Comparison of ENCODE assay signal across 9 mouse cellular contexts in the genomic region with DNA sequence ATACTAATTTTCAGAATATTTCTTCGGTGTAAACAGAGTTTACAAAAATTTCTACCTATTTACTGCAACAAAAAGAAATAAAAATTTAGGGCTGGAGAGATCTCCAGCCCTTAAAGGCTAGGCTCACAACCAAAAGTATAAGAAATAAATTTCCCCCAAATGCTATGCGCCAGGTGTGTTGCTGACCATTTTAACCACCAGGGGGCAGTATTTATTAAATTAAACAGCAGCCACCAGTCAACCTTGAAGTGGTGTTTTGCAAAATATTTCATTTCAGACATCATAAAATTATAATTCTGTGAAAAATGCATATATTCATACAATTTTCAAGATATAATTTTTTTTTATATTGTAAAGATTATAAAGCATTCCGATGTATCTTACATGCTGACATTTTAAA. TPM values are rescaled to one million over a fixed set of nuclear protein-coding genes. Genes with fewer than 3 reads are reported as not detected.
DNase-seq lines count a peak whose midpoint lies in the region; ATAC-seq and TF ChIP-seq lines count a peak whose summit lies in the region.
"Had no signal": no experiment of that assay in that cellular context is flagged by ENCODE, and none has a peak within 500 bp of the region (broad histone marks: within the 10 kb centered on the region; RNA-seq: fewer than 3 reads in every experiment).

No protein-coding gene starts in this region.

- no peak for TF ChIP-seq POLR2A in limb, embryonic 14.5 days (IDR thresholded peaks at IDR 0.05; ENCODE audit: borderline replicate concordance, extremely low read depth, insufficient read depth, insufficient read length)

- 26% methylated on average over 3 of the region's 3 CpGs for WGBS in embryonic facial prominence, embryonic 11.5 days
- 29% methylated on average over 3 of the region's 3 CpGs for WGBS in embryonic facial prominence, embryonic 10.5 days
- WGBS in limb, embryonic 14.5 days, result 30% methylated on average over 3 of the region's 3 CpGs
- 31% methylated on average over 3 of the region's 3 CpGs for WGBS in limb, embryonic 10.5 days

- no peak overlapping the region for H3K4me3 ChIP-seq in embryonic facial prominence, embryonic 11.5 days (ENCODE audit: low read depth, low read length)
- H3K4me3 ChIP-seq in embryonic facial prominence, embryonic 10.5 days, result no peak overlapping the region
- no peak overlapping the region for H3K4me3 ChIP-seq in limb, embryonic 14.5 days (replicated peaks; ENCODE audit: low read length)
- no peak overlapping the region for H3K4me3 ChIP-seq in limb, embryonic 10.5 days
- no peak overlapping the region for H3K4me3 ChIP-seq in E14TG2a.4 (replicated peaks; ENCODE audit: low read length)

- no peaks in the 10 kb centered on the region for H3K4me1 ChIP-seq in embryonic facial prominence, embryonic 11.5 days (ENCODE audit: control insufficient read depth, insufficient read depth, low read length)
- no peaks in the 10 kb centered on the region for H3K4me1 ChIP-seq in embryonic facial prominence, embryonic 10.5 days
- H3K4me1 ChIP-seq in limb, embryonic 14.5 days (ENCODE audit: control insufficient read depth, insufficient read depth, low read length), result no peaks in the 10 kb centered on the region
- H3K4me1 ChIP-seq in limb, embryonic 10.5 days, result no peaks in the 10 kb centered on the region
- no peaks in the 10 kb centered on the region for H3K4me1 ChIP-seq in E14TG2a.4 (replicated peaks; ENCODE audit: low read depth, low read length)

- H3K9ac ChIP-seq in embryonic facial prominence, embryonic 11.5 days (replicated peaks; ENCODE audit: low read length), result no peak overlapping the region
- H3K9ac ChIP-seq in limb, embryonic 14.5 days (ENCODE audit: low read depth, low read length, severe bottlenecking), result no peak overlapping the region

- peak; percentile 85 for TF ChIP-seq CTCF in E14TG2a.4 (conservative IDR thresholded peaks at IDR 0.05; ENCODE audit: low read length)

- no peak for ATAC-seq in embryonic facial prominence, embryonic 11.5 days (replicated peaks; ENCODE audit: insufficient number of reproducible peaks, low FRiP score, low TSS enrichment, low read depth)
- ATAC-seq in limb, embryonic 14.5 days (ENCODE audit: low FRiP score, low read depth), result no peak
- peak; percentile 60; the same call in 1 of the 2 replicates for ATAC-seq in common myeloid progenitor, adult 5-6 weeks (replicated peaks; ENCODE audit: low read depth, poor library complexity, severe bottlenecking)

- no peak overlapping the region for H3K4me2 ChIP-seq in embryonic facial prominence, embryonic 11.5 days (ENCODE audit: low read depth, low read length)
- H3K4me2 ChIP-seq in limb, embryonic 14.5 days (replicated peaks; ENCODE audit: low read depth, low read length, severe bottlenecking), result no peak overlapping the region

- DNase-seq in embryonic facial prominence, embryonic 11.5 days (ENCODE audit: low spot score), result peak; percentile 75
- DNase-seq in embryonic facial prominence, embryonic 10.5 days (ENCODE audit: low spot score), result no peak
- peak; percentile 55 for DNase-seq in limb, embryonic 14.5 days (ENCODE audit: low spot score)
- DNase-seq in limb, embryonic 10.5 days (ENCODE audit: low spot score), result no peak
- peak; percentile 53 for DNase-seq in retina, postnatal 1 day
- DNase-seq in frontal cortex, postnatal 25 days (ENCODE audit: low spot score in 2 of 2), result no peak

- no peaks in the 10 kb centered on the region for H3K9me3 ChIP-seq in embryonic facial prominence, embryonic 11.5 days (replicated peaks; ENCODE audit: control insufficient read depth, low read length)
- no peaks in the 10 kb centered on the region for H3K9me3 ChIP-seq in embryonic facial prominence, embryonic 10.5 days
- no peaks in the 10 kb centered on the region for H3K9me3 ChIP-seq in limb, embryonic 14.5 days (ENCODE audit: control insufficient read depth, low read length)
- H3K9me3 ChIP-seq in limb, embryonic 10.5 days (replicated peaks), result no peaks in the 10 kb centered on the region
- H3K9me3 ChIP-seq in E14TG2a.4 (ENCODE audit: low read length), result no peaks in the 10 kb centered on the region

- no peaks in the 10 kb centered on the region for H3K36me3 ChIP-seq in embryonic facial prominence, embryonic 11.5 days (replicated peaks; ENCODE audit: control insufficient read depth, insufficient read depth, low read depth, low read length)
- no peaks in the 10 kb centered on the region for H3K36me3 ChIP-seq in embryonic facial prominence, embryonic 10.5 days (replicated peaks)
- no peaks in the 10 kb centered on the region for H3K36me3 ChIP-seq in limb, embryonic 14.5 days (ENCODE audit: control insufficient read depth, insufficient read depth, low read length)
- no peaks in the 10 kb centered on the region for H3K36me3 ChIP-seq in limb, embryonic 10.5 days
- H3K36me3 ChIP-seq in E14TG2a.4 (ENCODE audit: insufficient read depth, low read length), result no peaks in the 10 kb centered on the region

- no peaks in the 10 kb centered on the region for H3K27me3 ChIP-seq in embryonic facial prominence, embryonic 11.5 days (ENCODE audit: control insufficient read depth, insufficient read depth, low read length)
- no peaks in the 10 kb centered on the region for H3K27me3 ChIP-seq in embryonic facial prominence, embryonic 10.5 days (replicated peaks; ENCODE audit: low read depth, poor library complexity, severe bottlenecking)
- H3K27me3 ChIP-seq in limb, embryonic 14.5 days (ENCODE audit: control insufficient read depth, insufficient read depth, low read length), result no peaks in the 10 kb centered on the region
- H3K27me3 ChIP-seq in limb, embryonic 10.5 days (ENCODE audit: low read depth, poor library complexity, severe bottlenecking), result no peaks in the 10 kb centered on the region
- no peaks in the 10 kb centered on the region for H3K27me3 ChIP-seq in E14TG2a.4 (ENCODE audit: insufficient read depth, low read length)

- H3K27ac ChIP-seq in embryonic facial prominence, embryonic 11.5 days (replicated peaks; ENCODE audit: low read depth, low read length), result no peak overlapping the region
- H3K27ac ChIP-seq in embryonic facial prominence, embryonic 10.5 days (replicated peaks), result no peak overlapping the region
- H3K27ac ChIP-seq in limb, embryonic 14.5 days (replicated peaks; ENCODE audit: low read depth, low read length), result no peak overlapping the region
- no peak overlapping the region for H3K27ac ChIP-seq in limb, embryonic 10.5 days
- H3K27ac ChIP-seq: macrophage had no signal

RNA-seq across cellular contexts. Expression of gene Rgmb, which starts 43.8 kb away (rescaled TPM):
- polyA plus RNA-seq in embryonic facial prominence, embryonic 11.5 days (2014; fragmentation: Nextera tagmentation; extraction: Ambion mirVana), result 26.0 and 28.9 TPM in 2 replicates
- 17.3 and 18.1 TPM in 2 replicates for polyA plus RNA-seq in embryonic facial prominence, embryonic 10.5 days (2016; fragmentation: Nextera tagmentation; extraction: Ambion mirVana)
- 52.0 and 71.0 TPM in 2 replicates for polyA plus RNA-seq in limb, embryonic 14.5 days (2012; rRNA removed)
- 35.3 and 37.7 TPM in 2 replicates for polyA plus RNA-seq in limb, embryonic 14.5 days (2014; fragmentation: Nextera tagmentation; extraction: Ambion mirVana)
- 9.0 and 14.2 TPM in 2 replicates for polyA plus RNA-seq in limb, embryonic 10.5 days (2016; fragmentation: Nextera tagmentation; extraction: Ambion mirVana)
- 0.15 TPM in 1 of 2 replicates, not detected in the other for total RNA-seq in common myeloid progenitor, adult 5-6 weeks (2017)

Comparison
In these comparisons a context has a peak if more than half of its experiments do, and no peak if none do; other contexts are left out.
1. DNase-seq: peak in embryonic facial prominence, embryonic 11.5 days (single experiment), limb, embryonic 14.5 days (single experiment) and retina, postnatal 1 day (single experiment); none in embryonic facial prominence, embryonic 10.5 days (single experiment), limb, embryonic 10.5 days (single experiment) and frontal cortex, postnatal 25 days (0 of 2).